Mouse (Mus musculus): ENCODE results near the gene Boll. TPM values are rescaled to one million over a fixed set of nuclear protein-coding genes. Genes with fewer than 3 reads are reported as not detected.
A peak's percentile ranks its signal among the peaks of the same experiment; 100 is the strongest.

Boll gene
- total RNA-seq, 4 experiments from 2014 or later, result not detected

- DNase-seq (ENCODE audit: low spot score), result no peak
Measured at GRCm38 (mm10) chr1:55238496-55238895, 124.8 kb downstream of the Boll start.

- no peak for DNase-seq (ENCODE audit: low spot score)
Measured at GRCm38 (mm10) chr1:55237643-55238161, 125.6 kb downstream of the Boll start.

GRCm38 (mm10) chr1:55236890-55237642 lies 126.2 kb downstream of the Boll start, which contains the start of gene Mars2:
Mars2 (plus strand) TSS chr1:55237177.
- DNase-seq (ENCODE audit: low spot score), result peak; percentile 93

- no peak for DNase-seq (ENCODE audit: low spot score)
Measured at GRCm38 (mm10) chr1:55236487-55236886, 126.8 kb downstream of the Boll start.

- DNase-seq (ENCODE audit: low spot score), result no peak
Measured at GRCm38 (mm10) chr1:55234910-55235520, 128.3 kb downstream of the Boll start.

- no peak for DNase-seq (ENCODE audit: low spot score)
Measured at GRCm38 (mm10) chr1:55228256-55228884, 134.9 kb downstream of the Boll start.

- no peak for DNase-seq (ENCODE audit: low spot score)
Measured at GRCm38 (mm10) chr1:55227376-55227775, 135.9 kb downstream of the Boll start.

- DNase-seq (ENCODE audit: low spot score), result peak; percentile 33
Measured at GRCm38 (mm10) chr1:55226011-55226857, 137.0 kb downstream of the Boll start, which contains the start of gene Rftn2. Rftn2 (minus strand) TSS chr1:55226782.

GRCm38 (mm10) chr1:55225398-55225797 lies 137.9 kb downstream of the Boll start:
- no peak for DNase-seq (ENCODE audit: low spot score)

GRCm38 (mm10) chr1:55224111-55224510 lies 139.2 kb downstream of the Boll start:
- no peak for DNase-seq (ENCODE audit: low spot score)

- DNase-seq (ENCODE audit: low spot score), result no peak
Measured at GRCm38 (mm10) chr1:55223026-55223425, 140.2 kb downstream of the Boll start.

GRCm38 (mm10) chr1:55221352-55221751 lies 141.9 kb downstream of the Boll start:
- DNase-seq (ENCODE audit: low spot score), result peak; percentile 50

- DNase-seq (ENCODE audit: low spot score), result no peak
Measured at GRCm38 (mm10) chr1:55217191-55217590, 146.1 kb downstream of the Boll start.

GRCm38 (mm10) chr1:55215185-55215813 lies 148.0 kb downstream of the Boll start:
- DNase-seq (ENCODE audit: low spot score), result peak; percentile 57

GRCm38 (mm10) chr1:55213936-55214335 lies 149.3 kb downstream of the Boll start:
- no peak for DNase-seq (ENCODE audit: low spot score)

- DNase-seq (ENCODE audit: low spot score), result no peak
Measured at GRCm38 (mm10) chr1:55213475-55213874, 149.8 kb downstream of the Boll start.

GRCm38 (mm10) chr1:55212771-55213170 lies 150.5 kb downstream of the Boll start:
- DNase-seq (ENCODE audit: low spot score), result no peak

GRCm38 (mm10) chr1:55211081-55211480 lies 152.2 kb downstream of the Boll start:
- DNase-seq (ENCODE audit: low spot score), result no peak

- DNase-seq (ENCODE audit: low spot score), result no peak
Measured at GRCm38 (mm10) chr1:55210202-55210965, 152.9 kb downstream of the Boll start.

GRCm38 (mm10) chr1:55208500-55209140 lies 154.6 kb downstream of the Boll start:
- no peak for DNase-seq (ENCODE audit: low spot score)

All from heart, adult 8-10 months (tissue).